Mouse (Mus musculus): ENCODE data around the gene 4930469K13Rik.

- TF ChIP-seq EP300 (IDR thresholded peaks at IDR 0.05) (no peak), CTCF (IDR thresholded peaks at IDR 0.05) (peak; percentile 84)
Observed at GRCm38 (mm10) chr11:34073776-34074175, 24.6 kb downstream of the 4930469K13Rik start.
